Mouse (Mus musculus): Measurements from ENCODE around the gene Slamf9.

GRCm38 (mm10) chr1:172430731-172431220 is 44.4 kb upstream of the Slamf9 start:
- no peak for TF ChIP-seq SMC3 (IDR thresholded peaks at IDR 0.05; ENCODE audit: low read depth, low read length)
- no peak for TF ChIP-seq CTCF (conservative IDR thresholded peaks at IDR 0.05 in 1 of 2, IDR thresholded peaks at IDR 0.05 in 1 of 2; ENCODE audit: low read depth in 2 of 2, low read length in 2 of 2)
- no peak for TF ChIP-seq MYC (IDR thresholded peaks at IDR 0.05; ENCODE audit: low read depth, low read length)
